Mouse (Mus musculus) bone marrow macrophage, adult 2 months (primary cell): Measurements from ENCODE around the gene Faxc.

Experiments used
- CTCF ChIP-seq: IDR thresholded peaks from 2 replicates; pipeline ENCODE4 v1.5.1; 2012; ENCODE audit warnings: low read depth, mild to moderate bottlenecking, low read length, moderate library complexity
- POLR2A ChIP-seq: IDR thresholded peaks from 2 replicates; pipeline ENCODE4 v1.6.1; 2012; ENCODE audit warnings: mild to moderate bottlenecking, low read depth, low read length, borderline replicate concordance

GRCm38 (mm10) chr4:21989571-21990091, 58.5 kb downstream of the Faxc start:
- TF ChIP-seq CTCF (no peak), POLR2A (no peak)
